Mouse (Mus musculus) ES-Bruce4 (cell line): ENCODE measurements around the gene Acbd6.

ENCODE experiments used
- CTCF ChIP-seq: IDR thresholded peaks from one replicate; pipeline ENCODE4 v1.8.1; 2011; ENCODE audit warnings: low read depth, low read length
- POLR2A ChIP-seq: IDR thresholded peaks from one replicate; pipeline ENCODE4 v1.8.1; 2011; ENCODE audit warnings: low read length; ENCODE audit not compliant: insufficient read depth

DNA sequence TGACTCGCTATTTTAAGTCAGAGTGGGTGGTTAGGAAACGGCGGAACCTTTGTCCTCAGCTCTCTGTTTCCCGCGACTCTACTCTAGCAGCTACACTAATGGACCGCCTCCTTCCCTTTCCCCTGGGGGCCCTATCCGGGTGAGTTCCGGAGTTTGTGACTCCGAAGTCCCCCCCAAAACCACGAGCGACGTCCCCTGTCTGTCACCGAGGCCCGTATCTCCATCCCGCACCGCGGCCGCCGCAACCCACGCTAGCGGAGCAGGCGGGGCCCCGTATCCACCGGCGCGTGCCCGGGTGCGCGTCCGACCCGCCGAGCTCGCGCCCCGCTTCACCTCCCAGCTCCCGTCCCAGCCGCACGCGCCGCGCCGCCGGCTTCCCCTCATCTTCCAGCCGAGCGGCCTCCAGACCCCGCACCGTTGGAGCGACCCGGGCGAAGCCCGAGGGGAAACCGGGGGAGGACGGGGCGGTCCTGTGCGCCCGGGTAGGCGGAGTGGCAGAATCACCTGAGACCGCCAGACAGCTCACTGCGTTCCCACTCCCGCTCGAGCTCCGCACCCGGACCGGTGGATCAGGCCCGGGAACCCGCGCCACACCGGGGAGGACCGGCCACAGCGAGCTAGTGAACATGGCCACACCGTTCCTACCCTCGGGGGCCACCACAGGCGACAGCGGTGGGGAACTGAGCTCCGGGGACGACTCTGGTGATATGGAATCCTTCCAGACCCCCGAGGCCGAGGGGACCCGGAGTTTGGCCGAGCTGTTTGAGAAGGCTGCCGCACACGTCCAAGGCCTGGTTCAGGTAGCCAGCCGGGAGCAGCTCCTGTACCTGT lies at the start of gene Acbd6:
- TF ChIP-seq POLR2A (no peak), CTCF (no peak)
